Mouse (Mus musculus) ovary, postnatal 14 days (tissue): ENCODE results near the gene Scyl2.

Source experiments
- DNase-seq: peaks from one replicate; pipeline ENCODE4 v3.0.0; 2022; ENCODE audit warnings: low spot score

Gene Scyl2

DNA sequence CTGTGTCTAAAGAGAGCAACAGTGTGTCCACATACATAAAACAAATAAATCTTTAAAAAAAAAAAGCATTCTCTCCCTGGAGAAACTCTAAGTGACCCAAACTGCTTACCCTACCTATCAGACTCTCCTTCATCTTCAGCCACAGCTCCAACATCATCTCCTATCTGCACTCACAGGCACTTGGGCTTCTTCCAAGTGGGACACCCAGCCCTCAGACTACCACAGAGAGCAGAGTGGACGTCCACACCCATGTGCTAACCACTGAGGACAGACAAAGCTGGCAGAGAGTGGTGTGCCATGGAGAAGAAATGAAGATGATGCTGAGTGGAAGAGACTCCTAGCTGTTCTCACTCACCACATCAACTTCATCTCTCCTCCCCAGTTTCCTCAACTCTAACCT lies 90.6 kb downstream of the Scyl2 start:
- DNase-seq: no peak

DNA sequence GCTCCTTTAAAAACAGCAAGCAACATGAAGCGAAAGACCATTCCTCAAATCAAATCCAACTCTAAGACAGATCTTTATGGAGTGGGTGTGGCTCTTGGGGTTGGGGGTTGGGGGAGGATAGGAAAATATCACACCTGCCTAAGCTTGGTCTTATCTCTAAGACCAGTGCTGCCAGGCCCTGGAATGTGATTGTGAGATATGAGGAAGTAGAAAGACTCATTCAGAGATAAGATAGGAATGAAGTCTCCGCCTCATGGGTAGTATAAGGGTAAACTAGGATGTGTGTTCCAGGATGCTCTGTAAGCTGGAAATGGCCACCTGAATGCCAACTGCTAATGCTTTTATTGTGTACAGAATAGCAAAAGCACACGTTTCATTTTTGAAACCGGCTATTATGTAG lies 91.8 kb downstream of the Scyl2 start:
- DNase-seq: no peak

DNA sequence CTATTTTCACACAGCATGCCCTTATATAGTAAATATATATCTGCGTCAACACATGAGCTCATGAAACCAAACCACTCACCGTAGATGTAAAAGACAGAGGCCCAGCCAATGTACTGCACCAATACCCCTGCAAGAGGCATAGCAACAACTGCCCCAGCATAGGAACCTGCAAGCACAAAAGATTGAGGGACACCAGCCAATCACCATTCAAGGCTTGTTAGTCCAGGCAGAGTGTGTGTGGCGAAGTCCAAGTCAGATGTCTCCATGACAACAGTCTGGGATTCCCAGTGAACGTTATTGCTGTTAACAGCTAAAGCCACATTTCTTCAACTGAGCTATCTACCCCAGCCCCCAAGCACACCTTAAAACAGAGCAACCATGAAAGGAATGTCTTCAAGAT lies 93.3 kb downstream of the Scyl2 start:
- DNase-seq: no peak

DNA sequence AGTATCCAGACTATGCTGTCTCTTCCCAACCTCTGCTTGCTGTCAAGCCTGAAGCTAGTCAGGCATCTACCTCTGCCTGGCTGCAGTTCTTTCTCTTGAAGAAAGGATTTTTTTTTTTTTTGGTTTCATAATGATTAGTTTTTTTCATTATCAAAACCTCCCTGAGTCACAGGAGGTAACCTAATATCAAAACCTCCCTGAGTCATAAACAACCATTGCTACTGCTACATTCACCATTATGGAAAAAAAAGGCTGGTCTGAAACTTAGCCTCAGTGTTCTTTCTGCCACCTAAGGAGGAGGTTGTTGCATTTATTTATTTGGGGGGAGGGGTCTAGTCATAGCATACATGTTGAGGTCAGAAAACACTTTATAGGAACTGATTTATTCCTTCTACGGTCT lies 96.2 kb downstream of the Scyl2 start:
- DNase-seq: no peak
